Mouse (Mus musculus): Measurements from ENCODE around the gene Dnajc27.
A peak's percentile ranks its signal among the peaks of the same experiment; 100 is the strongest.

The Dnajc27 gene

GRCm38 (mm10) chr12:4080311-4080710 lies 2.1 kb upstream of the Dnajc27 start:
- DNase-seq (ENCODE audit: low read depth, low spot score) = peak; percentile 25

GRCm38 (mm10) chr12:4083441-4083840 lies 1.1 kb downstream of the Dnajc27 start:
- DNase-seq (ENCODE audit: low read depth, low spot score) = no peak

- no peak for DNase-seq (ENCODE audit: low read depth, low spot score)
Observed at GRCm38 (mm10) chr12:4107383-4107782, 25.0 kb downstream of the Dnajc27 start.

- DNase-seq (ENCODE audit: low read depth, low spot score) = no peak
Observed at GRCm38 (mm10) chr12:4116132-4116531, 33.7 kb downstream of the Dnajc27 start.

- no peak for DNase-seq (ENCODE audit: low read depth, low spot score)
Observed at GRCm38 (mm10) chr12:4117136-4117535, 34.8 kb downstream of the Dnajc27 start.

- DNase-seq (ENCODE audit: low read depth, low spot score) = no peak
Observed at GRCm38 (mm10) chr12:4117579-4117978, 35.2 kb downstream of the Dnajc27 start.

- no peak for DNase-seq (ENCODE audit: low read depth, low spot score)
Observed at GRCm38 (mm10) chr12:4127346-4127745, 45.0 kb downstream of the Dnajc27 start.

GRCm38 (mm10) chr12:4132941-4133846 lies 50.8 kb downstream of the Dnajc27 start, which contains the start of gene Adcy3:
Gene Adcy3, plus strand, starts transcription at chr12:4133103.
- no peak for DNase-seq (ENCODE audit: low read depth, low spot score)

- DNase-seq (ENCODE audit: low read depth, low spot score) = no peak
Observed at GRCm38 (mm10) chr12:4133847-4134212, 51.4 kb downstream of the Dnajc27 start.

- no peak for DNase-seq (ENCODE audit: low read depth, low spot score)
Observed at GRCm38 (mm10) chr12:4143179-4143578, 60.8 kb downstream of the Dnajc27 start.

GRCm38 (mm10) chr12:4150936-4151335 lies 68.6 kb downstream of the Dnajc27 start:
- no peak for DNase-seq (ENCODE audit: low read depth, low spot score)

- DNase-seq (ENCODE audit: low read depth, low spot score) = no peak
Observed at GRCm38 (mm10) chr12:4151969-4152368, 69.6 kb downstream of the Dnajc27 start.

GRCm38 (mm10) chr12:4157466-4157865 lies 75.1 kb downstream of the Dnajc27 start:
- DNase-seq (ENCODE audit: low read depth, low spot score) = no peak

GRCm38 (mm10) chr12:4158179-4158578 lies 75.8 kb downstream of the Dnajc27 start:
- DNase-seq (ENCODE audit: low read depth, low spot score) = no peak

- DNase-seq (ENCODE audit: low read depth, low spot score) = no peak
Observed at GRCm38 (mm10) chr12:4158868-4159632, 76.7 kb downstream of the Dnajc27 start.

Measured in c-Kit-negative CD71-positive TER-119-positive erythroid progenitor cells, embryonic 14.5 days (primary cell).